ENCODE assay signal across 20 mouse cellular contexts in the genomic region with DNA sequence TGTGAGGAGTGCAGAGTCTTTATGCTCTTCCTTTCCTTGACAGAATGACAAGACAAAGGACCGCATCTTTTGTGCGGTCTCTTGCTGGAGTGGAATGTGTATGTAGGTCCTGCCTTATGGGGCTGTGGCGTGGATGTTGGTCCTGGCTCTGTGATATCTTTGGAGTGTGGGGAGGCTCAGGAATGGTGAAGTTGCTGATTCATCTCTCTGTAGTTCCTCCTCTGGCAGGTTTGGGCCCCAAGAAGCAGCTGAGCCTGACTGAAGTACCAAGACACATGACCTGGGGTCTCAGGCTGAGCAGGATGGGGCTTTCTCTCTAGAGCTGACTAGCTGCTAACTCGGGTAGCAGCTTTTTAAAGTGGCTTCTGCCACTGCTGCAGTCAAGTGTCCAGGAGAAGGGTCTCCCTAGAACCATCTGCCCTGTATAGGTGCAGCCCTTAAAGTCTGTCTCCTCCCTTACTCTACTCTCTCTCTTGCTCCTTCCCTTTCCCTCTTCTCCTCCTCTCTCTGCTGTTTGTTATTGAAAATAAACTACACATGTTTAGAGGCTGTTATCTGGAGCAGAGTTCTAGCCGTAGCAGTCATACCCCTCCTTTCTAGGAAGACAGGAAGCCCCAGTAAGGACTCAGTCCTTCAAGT. TPM values are rescaled to one million over a fixed set of nuclear protein-coding genes. Genes with fewer than 3 reads are reported as not detected.
DNase-seq lines count a peak whose midpoint lies in the region; ATAC-seq lines count a peak whose summit lies in the region.
"Had no signal": no experiment of that assay in that cellular context is flagged by ENCODE, and none has a peak within 500 bp of the region (broad histone marks: within the 10 kb centered on the region; RNA-seq: fewer than 3 reads in every experiment).

No protein-coding gene starts in this region.

- intact Hi-C loops in heart, postnatal 36 days (cut with DNase I): no loop called here

- no peaks in the 10 kb centered on the region for H3K27me3 ChIP-seq in liver, embryonic 13.5 days
- H3K27me3 ChIP-seq: embryonic facial prominence, embryonic 13.5 days; forebrain, embryonic 13.5 days; heart, embryonic 12.5 days; hindbrain, embryonic 15.5 days; Patski had no signal

- H3K9ac ChIP-seq in liver, embryonic 13.5 days: peak overlapping the region; percentile 47; the same call in 1 of the 2 replicates
- H3K9ac ChIP-seq: embryonic facial prominence, embryonic 13.5 days; forebrain, embryonic 13.5 days; forebrain, postnatal 0 days; heart, embryonic 12.5 days; hindbrain, embryonic 15.5 days had no signal

- no peaks in the 10 kb centered on the region for H3K79me2 ChIP-seq in macrophage (ENCODE audit: inconsistent target)

- peaks cover 13% of the 10 kb centered on the region; the same call in 1 of the 2 replicates for H3K36me3 ChIP-seq in liver, embryonic 13.5 days
- H3K36me3 ChIP-seq in macrophage (ENCODE audit: inconsistent target): no peaks in the 10 kb centered on the region
- H3K36me3 ChIP-seq: hindbrain, embryonic 15.5 days had no signal

- peaks cover 21% of the 10 kb centered on the region for H3K4me1 ChIP-seq in liver, embryonic 13.5 days (replicated peaks)
- H3K4me1 ChIP-seq: embryonic facial prominence, embryonic 13.5 days; forebrain, embryonic 13.5 days; heart, embryonic 12.5 days; hindbrain, embryonic 15.5 days had no signal

- H3K9me3 ChIP-seq in liver, embryonic 13.5 days (replicated peaks): no peaks in the 10 kb centered on the region
- H3K9me3 ChIP-seq: embryonic facial prominence, embryonic 13.5 days; forebrain, embryonic 13.5 days; heart, embryonic 12.5 days; hindbrain, embryonic 15.5 days had no signal

- 0 out of 2 replicates have a peak, but pooled peaks have one; percentile 32 for ATAC-seq in common myeloid progenitor, adult 5-6 weeks (replicated peaks; ENCODE audit: low read depth, poor library complexity, severe bottlenecking)
- peak; percentile 83 for ATAC-seq in liver, embryonic 13.5 days (ENCODE audit: low read depth)
- no peak for ATAC-seq in megakaryocyte progenitor cell, adult 5-6 weeks (replicated peaks; ENCODE audit: poor library complexity)
- ATAC-seq: activated CD4-positive, CD25-positive, alpha-beta regulatory T cell, adult 4 months; CD4-positive, CD25-positive, alpha-beta regulatory T cell, adult 4 months; forebrain, embryonic 13.5 days; forebrain, postnatal 0 days; Patski had no signal

- 43% methylated on average over 5 of the region's 5 CpGs for WGBS in liver, embryonic 13.5 days (ENCODE audit: insufficient replicate concordance)
- WGBS in macrophage (ENCODE audit: missing documents): 67% methylated on average over 4 of the region's 5 CpGs

- H3K4me2 ChIP-seq in liver, embryonic 13.5 days: no peak overlapping the region
- H3K4me2 ChIP-seq: embryonic facial prominence, embryonic 13.5 days; forebrain, embryonic 13.5 days; heart, embryonic 12.5 days; hindbrain, embryonic 15.5 days had no signal

- peak; percentile 66 for DNase-seq in heart, adult 11 months
- no peak for DNase-seq in heart, postnatal 36 days
- DNase-seq in liver, embryonic 13.5 days: no peak
- DNase-seq in gastrocnemius, postnatal 10 days: no peak
- DNase-seq: adrenal gland, postnatal 14 days; B cell, adult 2 months; cerebellum, adult 11-12 months; cerebellum, adult 9-10 months; cerebellum, postnatal 25 days; forebrain, postnatal 0 days had no signal

- peak overlapping the region; percentile 68 for H3K27ac ChIP-seq in liver, embryonic 13.5 days
- peak overlapping the region; percentile 22 for H3K27ac ChIP-seq in macrophage
- H3K27ac ChIP-seq: embryonic facial prominence, embryonic 13.5 days; forebrain, embryonic 13.5 days; hindbrain, embryonic 15.5 days had no signal

- no peak overlapping the region for H3K4me3 ChIP-seq in liver, embryonic 13.5 days (replicated peaks)
- H3K4me3 ChIP-seq in macrophage (ENCODE audit: inconsistent target): no peak overlapping the region
- H3K4me3 ChIP-seq: embryonic facial prominence, embryonic 13.5 days; forebrain, embryonic 13.5 days; heart, embryonic 12.5 days; hindbrain, embryonic 15.5 days had no signal

RNA-seq across cellular contexts. Expression of a gene that starts 14.8 kb away (rescaled TPM):
- total RNA-seq in heart, postnatal 36 days (2021): 1 to 10 TPM; 4.2 to 5.2 TPM
- 18.5 and 25.0 TPM in 2 replicates for total RNA-seq in common myeloid progenitor, adult 5-6 weeks (2017)
- 4.9 and 5.9 TPM in 2 replicates for polyA plus RNA-seq in liver, embryonic 13.5 days (2015; fragmentation: Nextera tagmentation; extraction: Ambion mirVana)
- 10 to 100 TPM in 14 of 26 experiments, 1 to 10 TPM in 10, under 1 TPM in 2; 0.54 to 29.2 (median 13.4) TPM for total RNA-seq in macrophage (2018; cell fraction: chromatin; rRNA removed)
- 1 to 10 TPM in 25 of 26 experiments, under 1 TPM in 1; 0.62 to 3.9 (median 2.0) TPM for total RNA-seq in macrophage (2018; cell fraction: cytosol; rRNA removed)
- total RNA-seq in macrophage (2018; cell fraction: nucleus; rRNA removed): 10 to 100 TPM in 8 of 26 experiments, 1 to 10 TPM in 17, under 1 TPM in 1; 0.52 to 13.8 (median 7.4) TPM
- polyA plus RNA-seq in macrophage (2018): 1.9 to 2.8 TPM (median 2.6 TPM) in 3 replicates
- total RNA-seq in gastrocnemius, postnatal 10 days (2021): 1 to 10 TPM; 1.6 to 2.6 TPM
- total RNA-seq in megakaryocyte progenitor cell, adult 5-6 weeks (2015): 31.0 and 32.1 TPM in 2 replicates
- total RNA-seq in megakaryocyte progenitor cell, adult 5-6 weeks (2017): 25.1 and 29.3 TPM in 2 replicates

RNA-seq across cellular contexts. Expression of a gene that starts 59.0 kb away (rescaled TPM):
- 10 to 100 TPM; 45.4 to 50.6 TPM for total RNA-seq in heart, postnatal 36 days (2021)
- total RNA-seq in common myeloid progenitor, adult 5-6 weeks (2017): 20.6 and 24.8 TPM in 2 replicates
- polyA plus RNA-seq in liver, embryonic 13.5 days (2015; fragmentation: Nextera tagmentation; extraction: Ambion mirVana): 76.9 and 92.7 TPM in 2 replicates
- total RNA-seq in macrophage (2018; cell fraction: chromatin; rRNA removed): 100 to 1,000 TPM in 11 of 26 experiments, 10 to 100 TPM in 15; 31.1 to 139 (median 85.3) TPM
- total RNA-seq in macrophage (2018; cell fraction: cytosol; rRNA removed): 10 to 100 TPM; 42.1 to 79.4 (median 63.6) TPM
- total RNA-seq in macrophage (2018; cell fraction: nucleus; rRNA removed): 100 to 1,000 TPM in 4 of 26 experiments, 10 to 100 TPM in 22; 41.0 to 121 (median 72.2) TPM
- 51.2 to 63.6 TPM (median 59.1 TPM) in 3 replicates for polyA plus RNA-seq in macrophage (2018)
- 10 to 100 TPM; 27.4 to 31.3 TPM for total RNA-seq in gastrocnemius, postnatal 10 days (2021)
- total RNA-seq in megakaryocyte progenitor cell, adult 5-6 weeks (2015): 11.1 and 15.6 TPM in 2 replicates
- 18.1 and 29.2 TPM in 2 replicates for total RNA-seq in megakaryocyte progenitor cell, adult 5-6 weeks (2017)
